Mouse (Mus musculus): ENCODE results near the gene Sbsn. TPM values are rescaled to one million over a fixed set of nuclear protein-coding genes. Genes with fewer than 3 reads are reported as not detected.

The Sbsn gene
- total and polyA plus RNA-seq, 3 experiments: 1.5 to 5.7 (median 5.1) TPM

GRCm38 (mm10) chr7:30765173-30765572 is 13.9 kb downstream of the Sbsn start:
- no peaks in the 10 kb centered on the region for H3K36me3 ChIP-seq (replicated peaks)
- H3K27me3 ChIP-seq (ENCODE audit: insufficient read depth, low read length): peaks cover 21% of the 10 kb centered on the region
- TF ChIP-seq GATA1 (IDR thresholded peaks at IDR 0.05; ENCODE audit: borderline replicate concordance, low read length) (no peak), POLR2AphosphoS5 (IDR thresholded peaks at IDR 0.05; ENCODE audit: insufficient replicate concordance, low read depth, low read length) (no peak), CTCF (IDR thresholded peaks at IDR 0.05; ENCODE audit: low read depth, low read length) (no peak), GATA2 (IDR thresholded peaks at IDR 0.05; ENCODE audit: borderline replicate concordance, low read depth, low read length) (no peak), TAL1 (conservative IDR thresholded peaks at IDR 0.05; ENCODE audit: low read depth, low read length) (no peak)
- H3K4me1 ChIP-seq (ENCODE audit: insufficient read depth, low read depth, low read length): 0 out of 2 replicates have a peak, but pooled peaks cover 2% of the 10 kb centered on the region
- H3K4me3 ChIP-seq (ENCODE audit: low read depth, low read length): no peak overlapping the region
- no peaks in the 10 kb centered on the region for H3K9me3 ChIP-seq (replicated peaks)
- ATAC-seq (ENCODE audit: extremely low read depth, insufficient number of reproducible peaks, low FRiP score, poor library complexity, severe bottlenecking): no peak
- DNase-seq (ENCODE audit: low spot score): no peak

- no peaks in the 10 kb centered on the region for H3K9me3 ChIP-seq (replicated peaks)
- no peak for ATAC-seq (ENCODE audit: extremely low read depth, insufficient number of reproducible peaks, low FRiP score, poor library complexity, severe bottlenecking)
- DNase-seq (ENCODE audit: low spot score): no peak
- H3K4me3 ChIP-seq (ENCODE audit: low read depth, low read length): no peak overlapping the region
- TF ChIP-seq GATA1 (IDR thresholded peaks at IDR 0.05; ENCODE audit: borderline replicate concordance, low read length) (no peak), TAL1 (conservative IDR thresholded peaks at IDR 0.05; ENCODE audit: low read depth, low read length) (no peak), CTCF (IDR thresholded peaks at IDR 0.05; ENCODE audit: low read depth, low read length) (no peak), GATA2 (IDR thresholded peaks at IDR 0.05; ENCODE audit: borderline replicate concordance, low read depth, low read length) (no peak), POLR2AphosphoS5 (IDR thresholded peaks at IDR 0.05; ENCODE audit: insufficient replicate concordance, low read depth, low read length) (no peak)
- no peaks in the 10 kb centered on the region for H3K36me3 ChIP-seq (replicated peaks)
- H3K4me1 ChIP-seq (ENCODE audit: insufficient read depth, low read depth, low read length): 0 out of 2 replicates have a peak, but pooled peaks cover 2% of the 10 kb centered on the region
- peaks cover 21% of the 10 kb centered on the region for H3K27me3 ChIP-seq (ENCODE audit: insufficient read depth, low read length)
Observed at GRCm38 (mm10) chr7:30766408-30766807, 15.1 kb downstream of the Sbsn start.

DNA sequence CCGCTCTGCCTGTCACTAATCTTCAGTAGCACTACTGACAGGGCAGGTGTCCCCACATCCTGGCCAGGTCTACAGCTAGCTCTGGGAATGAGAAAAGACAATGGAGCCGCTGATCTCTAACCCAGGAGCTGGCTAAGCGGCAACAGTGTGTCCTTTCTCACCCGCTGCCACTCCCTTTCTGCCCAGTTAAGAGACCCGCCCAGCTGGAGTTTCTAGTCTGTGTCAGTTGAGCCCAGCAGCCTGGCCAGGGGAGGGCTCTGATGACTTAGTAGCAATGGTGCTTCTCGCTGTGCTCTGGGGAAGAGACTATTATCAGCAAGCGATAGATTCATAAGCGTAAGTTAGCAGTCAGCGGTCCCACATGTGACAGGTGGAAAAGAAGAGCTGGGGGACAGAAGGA is 18.0 kb downstream of the Sbsn start:
- DNase-seq (ENCODE audit: low spot score): no peak
- no peak for TF ChIP-seq POLR2AphosphoS5 (IDR thresholded peaks at IDR 0.05; ENCODE audit: insufficient replicate concordance, low read depth, low read length)
- no peak for TF ChIP-seq GATA1 (IDR thresholded peaks at IDR 0.05; ENCODE audit: borderline replicate concordance, low read length)
- TF ChIP-seq TAL1 (conservative IDR thresholded peaks at IDR 0.05; ENCODE audit: low read depth, low read length): no peak
- no peak for TF ChIP-seq CTCF (IDR thresholded peaks at IDR 0.05; ENCODE audit: low read depth, low read length)
- TF ChIP-seq GATA2 (IDR thresholded peaks at IDR 0.05; ENCODE audit: borderline replicate concordance, low read depth, low read length): no peak
- peaks cover 8% of the 10 kb centered on the region for H3K27me3 ChIP-seq (ENCODE audit: insufficient read depth, low read length)
- no peak for ATAC-seq (ENCODE audit: extremely low read depth, insufficient number of reproducible peaks, low FRiP score, poor library complexity, severe bottlenecking)
- no peaks in the 10 kb centered on the region for H3K9me3 ChIP-seq (replicated peaks)
- no peaks in the 10 kb centered on the region for H3K36me3 ChIP-seq (replicated peaks)
- no peak overlapping the region for H3K4me3 ChIP-seq (ENCODE audit: low read depth, low read length)
- H3K4me1 ChIP-seq (ENCODE audit: insufficient read depth, low read depth, low read length): no peaks in the 10 kb centered on the region

GRCm38 (mm10) chr7:30776104-30776503 is 24.8 kb downstream of the Sbsn start:
- Histone ChIP-seq H3K9me3 (replicated peaks) (no peaks in the 10 kb centered on the region), H3K4me3 (ENCODE audit: low read depth, low read length) (no peak overlapping the region), H3K27me3 (ENCODE audit: insufficient read depth, low read length) (peaks cover 3% of the 10 kb centered on the region; the same call in 1 of the 2 replicates), H3K4me1 (ENCODE audit: insufficient read depth, low read depth, low read length) (no peaks in the 10 kb centered on the region), H3K36me3 (replicated peaks) (no peaks in the 10 kb centered on the region)
- DNase-seq (ENCODE audit: low spot score) (no peak), ATAC-seq (ENCODE audit: extremely low read depth, insufficient number of reproducible peaks, low FRiP score, poor library complexity, severe bottlenecking) (no peak)
- TF ChIP-seq GATA2 (IDR thresholded peaks at IDR 0.05; ENCODE audit: borderline replicate concordance, low read depth, low read length) (no peak), CTCF (IDR thresholded peaks at IDR 0.05; ENCODE audit: low read depth, low read length) (no peak), GATA1 (IDR thresholded peaks at IDR 0.05; ENCODE audit: borderline replicate concordance, low read length) (no peak), POLR2AphosphoS5 (IDR thresholded peaks at IDR 0.05; ENCODE audit: insufficient replicate concordance, low read depth, low read length) (no peak), TAL1 (conservative IDR thresholded peaks at IDR 0.05; ENCODE audit: low read depth, low read length) (no peak)

DNA sequence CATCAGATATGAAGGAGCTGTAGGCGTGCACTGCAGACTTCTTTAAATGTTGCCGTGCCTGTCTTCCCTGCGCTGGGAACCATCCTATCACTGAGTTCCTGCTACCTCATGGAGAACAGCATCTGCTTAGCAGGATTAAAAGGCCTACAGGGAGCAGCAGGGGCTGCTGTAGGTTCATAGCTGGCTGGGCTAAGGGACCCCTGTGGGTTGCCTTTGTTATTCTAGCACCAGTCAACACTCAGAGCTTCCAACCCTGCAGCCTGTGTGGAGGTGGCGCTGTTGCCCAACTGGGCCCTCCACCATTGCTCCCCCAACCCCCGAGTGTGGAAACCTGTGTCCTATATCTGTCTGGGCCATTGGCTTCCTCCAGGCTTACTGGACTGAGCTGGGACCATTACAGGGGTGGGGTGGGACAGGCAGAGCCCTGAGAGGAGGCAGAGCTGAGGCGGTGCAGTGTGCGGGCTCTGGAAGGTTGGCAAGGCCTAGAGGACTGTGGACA is 25.9 kb downstream of the Sbsn start:
- no peaks in the 10 kb centered on the region for H3K9me3 ChIP-seq (replicated peaks)
- H3K27me3 ChIP-seq (ENCODE audit: insufficient read depth, low read length): peaks cover 3% of the 10 kb centered on the region; the same call in 1 of the 2 replicates
- H3K36me3 ChIP-seq (replicated peaks): no peaks in the 10 kb centered on the region
- no peak for TF ChIP-seq POLR2AphosphoS5 (IDR thresholded peaks at IDR 0.05; ENCODE audit: insufficient replicate concordance, low read depth, low read length)
- no peak for TF ChIP-seq GATA2 (IDR thresholded peaks at IDR 0.05; ENCODE audit: borderline replicate concordance, low read depth, low read length)
- TF ChIP-seq GATA1 (IDR thresholded peaks at IDR 0.05; ENCODE audit: borderline replicate concordance, low read length): no peak
- no peak for TF ChIP-seq TAL1 (conservative IDR thresholded peaks at IDR 0.05; ENCODE audit: low read depth, low read length)
- TF ChIP-seq CTCF (IDR thresholded peaks at IDR 0.05; ENCODE audit: low read depth, low read length): no peak
- H3K4me3 ChIP-seq (ENCODE audit: low read depth, low read length): no peak overlapping the region
- DNase-seq (ENCODE audit: low spot score): no peak
- no peak for ATAC-seq (ENCODE audit: extremely low read depth, insufficient number of reproducible peaks, low FRiP score, poor library complexity, severe bottlenecking)
- no peaks in the 10 kb centered on the region for H3K4me1 ChIP-seq (ENCODE audit: insufficient read depth, low read depth, low read length)

GRCm38 (mm10) chr7:30777911-30778310 is 26.6 kb downstream of the Sbsn start:
- no peak for TF ChIP-seq POLR2AphosphoS5 (IDR thresholded peaks at IDR 0.05; ENCODE audit: insufficient replicate concordance, low read depth, low read length)
- TF ChIP-seq CTCF (IDR thresholded peaks at IDR 0.05; ENCODE audit: low read depth, low read length): no peak
- no peak for TF ChIP-seq TAL1 (conservative IDR thresholded peaks at IDR 0.05; ENCODE audit: low read depth, low read length)
- TF ChIP-seq GATA1 (IDR thresholded peaks at IDR 0.05; ENCODE audit: borderline replicate concordance, low read length): no peak
- TF ChIP-seq GATA2 (IDR thresholded peaks at IDR 0.05; ENCODE audit: borderline replicate concordance, low read depth, low read length): no peak
- DNase-seq (ENCODE audit: low spot score) (no peak), ATAC-seq (ENCODE audit: extremely low read depth, insufficient number of reproducible peaks, low FRiP score, poor library complexity, severe bottlenecking) (no peak)
- Histone ChIP-seq H3K4me3 (ENCODE audit: low read depth, low read length) (no peak overlapping the region), H3K36me3 (replicated peaks) (no peaks in the 10 kb centered on the region), H3K27me3 (ENCODE audit: insufficient read depth, low read length) (peaks cover 3% of the 10 kb centered on the region; the same call in 1 of the 2 replicates), H3K4me1 (ENCODE audit: insufficient read depth, low read depth, low read length) (no peaks in the 10 kb centered on the region), H3K9me3 (replicated peaks) (no peaks in the 10 kb centered on the region)

Measured in G1E (cell line).